Mouse (Mus musculus) brain, adult 2 months (tissue): ENCODE data around the gene Arl4d.
A peak's percentile ranks its signal among the peaks of the same experiment; 100 is the strongest.

ENCODE experiments used
- DNase-seq: peaks from one replicate; pipeline ENCODE4 v3.0.0; 2011; ENCODE audit warnings: low read depth, low spot score

The Arl4d gene

GRCm38 (mm10) chr11:101675349-101675748 lies 10.0 kb downstream of the Arl4d start:
- no peak for DNase-seq

- no peak for DNase-seq
Measured at GRCm38 (mm10) chr11:101677655-101678054, 12.3 kb downstream of the Arl4d start.

- DNase-seq: no peak
Measured at GRCm38 (mm10) chr11:101678770-101679169, 13.4 kb downstream of the Arl4d start.

GRCm38 (mm10) chr11:101679907-101680306 lies 14.6 kb downstream of the Arl4d start:
- DNase-seq: no peak

GRCm38 (mm10) chr11:101680634-101681325 lies 15.4 kb downstream of the Arl4d start:
- DNase-seq: no peak

- no peak for DNase-seq
Measured at GRCm38 (mm10) chr11:101681968-101682367, 16.6 kb downstream of the Arl4d start.

- no peak for DNase-seq
Measured at GRCm38 (mm10) chr11:101682410-101682960, 17.1 kb downstream of the Arl4d start.

GRCm38 (mm10) chr11:101687351-101688301 lies 22.3 kb downstream of the Arl4d start:
- peak; percentile 97 for DNase-seq

- DNase-seq: peak; percentile 83
Measured at GRCm38 (mm10) chr11:101689701-101690113, 24.4 kb downstream of the Arl4d start.

- peak; percentile 55 for DNase-seq
Measured at GRCm38 (mm10) chr11:101690326-101690725, 25.0 kb downstream of the Arl4d start.

GRCm38 (mm10) chr11:101695906-101696661 lies 30.7 kb downstream of the Arl4d start:
- DNase-seq: peak; percentile 55

GRCm38 (mm10) chr11:101697156-101697861 lies 32.0 kb downstream of the Arl4d start:
- DNase-seq: no peak

GRCm38 (mm10) chr11:101698114-101698513 lies 32.8 kb downstream of the Arl4d start:
- no peak for DNase-seq

- no peak for DNase-seq
Measured at GRCm38 (mm10) chr11:101699556-101699955, 34.2 kb downstream of the Arl4d start.

- no peak for DNase-seq
Measured at GRCm38 (mm10) chr11:101699991-101700390, 34.6 kb downstream of the Arl4d start.

- peak; percentile 85 for DNase-seq
Measured at GRCm38 (mm10) chr11:101700446-101700845, 35.1 kb downstream of the Arl4d start.

- DNase-seq: no peak
Measured at GRCm38 (mm10) chr11:101704081-101704480, 38.7 kb downstream of the Arl4d start.

- DNase-seq: no peak
Measured at GRCm38 (mm10) chr11:101706764-101707448, 41.6 kb downstream of the Arl4d start.

- DNase-seq: no peak
Measured at GRCm38 (mm10) chr11:101708482-101708881, 43.1 kb downstream of the Arl4d start.

GRCm38 (mm10) chr11:101712811-101713210 lies 47.5 kb downstream of the Arl4d start:
- DNase-seq: no peak
